In the genomic region with DNA sequence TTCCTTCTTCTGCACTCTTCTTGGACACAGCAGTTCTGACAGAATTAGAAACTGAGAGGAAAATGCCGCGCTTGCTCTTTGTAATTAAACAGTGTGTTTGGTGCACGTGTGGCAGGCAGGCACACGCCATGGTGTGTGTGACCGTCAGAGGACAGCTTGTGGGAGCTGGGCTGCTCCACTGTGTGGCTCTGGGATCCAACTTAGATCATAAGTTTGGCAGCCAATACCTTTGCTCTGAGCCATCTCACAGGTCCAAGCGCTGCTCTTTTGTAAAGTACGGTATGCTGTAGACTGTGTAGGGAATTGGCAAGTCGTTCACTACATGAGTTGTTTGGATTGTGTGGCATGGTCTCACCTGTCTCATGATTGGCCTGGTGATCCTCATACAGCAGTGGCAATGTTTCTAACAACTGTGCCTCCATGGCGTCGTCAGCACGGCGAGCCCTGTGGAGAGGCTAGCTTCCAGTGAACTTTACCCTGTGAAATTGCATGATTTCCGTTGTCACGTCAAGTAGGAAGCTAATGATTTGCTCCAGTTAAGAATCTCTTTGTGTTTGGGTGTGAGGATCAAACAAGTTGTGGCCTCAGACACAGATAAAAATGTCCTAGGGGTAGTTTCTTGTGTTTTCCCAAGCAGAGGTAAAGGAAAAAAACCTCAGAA, we compare ENCODE assay signal across 18 mouse cellular contexts.
"Had no signal": no experiment of that assay in that cellular context is flagged by ENCODE, and none has a peak within 500 bp of the region (broad histone marks: within the 10 kb centered on the region; RNA-seq: fewer than 3 reads in every experiment).

No protein-coding gene starts in this region.

- H3K27ac ChIP-seq: kidney, embryonic 15.5 days; limb, embryonic 10.5 days; limb, embryonic 13.5 days; liver, embryonic 13.5 days; stomach, embryonic 15.5 days had no signal

- DNase-seq: kidney, adult 11 months; kidney, postnatal 14 days; kidney, postnatal 4 days; liver, embryonic 13.5 days; lung, adult 2 months; lung, postnatal 14 days; lung, postnatal 4 days; midbrain, embryonic 14.5 days; right cerebral cortex, adult 18-20 months; right cerebral cortex, postnatal 14 days; right cerebral cortex, postnatal 4 days; spleen, adult 18-20 months; thymus, postnatal 25 days had no signal

- H3K9me3 ChIP-seq: kidney, embryonic 15.5 days; limb, embryonic 10.5 days; limb, embryonic 13.5 days; liver, embryonic 13.5 days; stomach, embryonic 15.5 days had no signal

- H3K9ac ChIP-seq: kidney, embryonic 15.5 days; limb, embryonic 13.5 days; liver, embryonic 13.5 days; stomach, embryonic 15.5 days had no signal

- H3K27me3 ChIP-seq: kidney, embryonic 15.5 days; limb, embryonic 13.5 days; liver, embryonic 13.5 days; stomach, embryonic 15.5 days had no signal

- H3K4me1 ChIP-seq: limb, embryonic 10.5 days; limb, embryonic 13.5 days; liver, embryonic 13.5 days; stomach, embryonic 15.5 days had no signal

- H3K4me3 ChIP-seq: kidney, embryonic 15.5 days; limb, embryonic 10.5 days; limb, embryonic 13.5 days; liver, embryonic 13.5 days; stomach, embryonic 15.5 days had no signal

- H3K4me2 ChIP-seq: kidney, embryonic 15.5 days; limb, embryonic 13.5 days; liver, embryonic 13.5 days; midbrain, embryonic 11.5 days; stomach, embryonic 15.5 days had no signal
